Mouse (Mus musculus) adrenal gland, adult (tissue): ENCODE data around the gene Mast3.
A peak's percentile ranks its signal among the peaks of the same experiment; 100 is the strongest.

Experiments
- DNase-seq, 2 experiments: peaks; one replicate each; pipeline ENCODE4 v3.0.0; 2022 to 2023; ENCODE audit warnings: low spot score in 1 of 2; ENCODE audit not compliant: inconsistent age in 2 of 2

Mast3 gene

GRCm38 (mm10) chr8:70764026-70764425, 40.8 kb downstream of the Mast3 start:
- no peak for DNase-seq

- peak; percentile 67 to 84 for DNase-seq
These were observed 41.5 kb downstream of the Mast3 start for GRCm38 (mm10) chr8:70763354-70763753.

DNA sequence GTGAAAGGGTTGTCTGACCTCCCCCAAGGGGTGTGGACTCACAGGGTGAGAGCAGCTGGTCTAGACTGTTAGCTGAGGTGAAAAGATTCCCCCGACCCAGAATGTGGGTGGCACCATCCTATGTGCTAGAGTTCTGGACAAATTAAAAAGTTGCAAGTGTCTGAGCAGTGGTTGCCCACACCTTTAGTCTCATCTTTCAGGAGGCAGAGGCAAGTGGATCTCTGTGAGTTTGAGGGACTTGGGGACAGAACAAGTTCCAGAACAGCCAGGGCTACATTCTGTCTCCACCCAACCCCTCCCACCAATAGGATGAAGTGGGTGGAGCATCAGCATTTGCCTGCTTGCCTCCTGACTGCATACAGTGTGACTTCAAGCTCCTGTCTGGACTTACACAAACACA, 42.7 kb downstream of the Mast3 start:
- DNase-seq = peak in 1 of 2 experiments; percentile 57

- peak; percentile 97 to 98 for DNase-seq
These were observed 44.0 kb downstream of the Mast3 start, which contains the start of gene Mpv17l2 for GRCm38 (mm10) chr8:70760775-70761406. TSS of gene Mpv17l2 (minus strand) at chr8:70760946.

DNA sequence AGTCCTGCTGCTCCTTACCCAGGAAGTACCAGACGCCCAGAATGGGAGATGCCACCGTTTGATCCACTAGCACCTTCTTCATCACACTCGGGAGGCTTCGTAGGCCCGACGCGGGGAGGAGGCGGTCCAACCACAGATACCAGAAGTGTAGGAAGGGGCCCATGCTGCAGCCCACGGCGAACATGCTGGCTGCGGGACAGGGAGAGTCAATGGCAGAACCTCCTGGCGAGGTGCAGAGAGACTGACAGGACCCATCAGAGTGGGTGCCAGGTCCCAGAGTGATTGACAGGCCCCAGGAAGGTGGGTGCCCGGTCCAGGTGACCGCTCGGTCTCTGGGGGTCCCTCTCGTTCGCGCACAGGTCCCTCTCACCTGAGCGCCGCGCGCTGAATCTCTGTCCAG, 44.5 kb downstream of the Mast3 start:
- no peak for DNase-seq

DNA sequence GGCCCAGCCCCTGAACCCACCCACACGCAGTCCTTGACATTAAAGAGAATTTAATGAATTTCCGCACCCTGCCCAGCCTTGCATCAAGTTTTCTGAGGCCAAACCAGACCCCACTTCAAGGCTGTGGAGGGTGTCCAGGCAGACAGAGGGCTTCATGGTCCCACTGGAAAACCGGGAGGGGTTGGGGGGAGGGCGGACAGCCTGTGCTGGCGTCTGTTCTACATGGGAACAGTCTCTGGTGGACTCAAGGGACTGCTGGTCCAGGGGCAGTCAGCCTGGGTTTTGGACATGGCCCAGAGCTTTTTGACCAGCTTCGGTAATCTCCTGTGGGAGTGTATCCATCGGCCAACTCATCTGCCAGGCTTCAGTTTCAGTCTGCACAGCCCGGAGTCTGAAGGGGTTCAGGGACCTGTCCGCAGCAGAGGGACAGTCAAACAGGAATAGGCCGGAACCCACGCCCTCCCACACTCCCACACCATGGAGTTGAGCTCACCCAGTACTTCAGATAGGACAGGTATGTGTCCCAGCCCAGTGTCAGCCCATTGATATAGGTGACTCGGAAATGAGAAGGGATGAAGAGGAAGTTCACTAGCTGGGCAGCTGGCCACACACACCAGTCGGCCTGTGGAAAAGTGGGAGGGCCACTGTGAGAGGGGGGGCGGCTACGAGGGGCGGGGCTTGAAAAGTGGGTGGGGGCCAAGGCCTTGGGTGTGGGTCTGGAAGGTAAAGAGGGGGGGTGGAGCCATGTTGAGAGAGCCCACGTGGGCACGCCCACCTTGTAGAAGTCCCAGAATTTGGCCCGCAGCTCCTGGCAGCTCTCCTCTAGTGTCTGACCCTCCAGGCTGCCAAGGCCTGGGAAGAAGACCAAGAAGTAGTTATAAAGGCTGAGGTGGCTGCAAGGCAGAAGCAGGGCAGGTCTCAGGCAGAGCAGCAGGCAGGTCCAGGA, 46.0 kb downstream of the Mast3 start:
- peak; percentile 84 to 94 for DNase-seq

DNA sequence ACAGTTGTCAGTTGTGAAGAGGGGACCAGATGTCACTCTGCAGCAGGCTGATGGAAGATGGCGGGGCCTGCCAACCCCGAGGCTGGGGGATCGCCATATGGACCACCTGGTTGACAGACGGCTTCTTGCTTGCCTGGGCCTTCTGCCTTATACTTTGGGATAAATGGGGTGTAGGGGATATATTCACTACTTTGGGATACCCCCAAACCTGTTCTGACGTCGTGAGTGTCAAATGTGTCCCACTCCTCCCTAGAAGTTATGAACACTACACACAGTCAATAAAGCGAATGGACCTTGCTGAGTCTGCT, 46.6 kb downstream of the Mast3 start:
- no peak for DNase-seq

- peak; percentile 66 to 85 for DNase-seq
These were observed 47.1 kb downstream of the Mast3 start for GRCm38 (mm10) chr8:70757523-70758307.

GRCm38 (mm10) chr8:70756476-70757040, 48.3 kb downstream of the Mast3 start:
- peak in 1 of 2 experiments; percentile 64 for DNase-seq

DNA sequence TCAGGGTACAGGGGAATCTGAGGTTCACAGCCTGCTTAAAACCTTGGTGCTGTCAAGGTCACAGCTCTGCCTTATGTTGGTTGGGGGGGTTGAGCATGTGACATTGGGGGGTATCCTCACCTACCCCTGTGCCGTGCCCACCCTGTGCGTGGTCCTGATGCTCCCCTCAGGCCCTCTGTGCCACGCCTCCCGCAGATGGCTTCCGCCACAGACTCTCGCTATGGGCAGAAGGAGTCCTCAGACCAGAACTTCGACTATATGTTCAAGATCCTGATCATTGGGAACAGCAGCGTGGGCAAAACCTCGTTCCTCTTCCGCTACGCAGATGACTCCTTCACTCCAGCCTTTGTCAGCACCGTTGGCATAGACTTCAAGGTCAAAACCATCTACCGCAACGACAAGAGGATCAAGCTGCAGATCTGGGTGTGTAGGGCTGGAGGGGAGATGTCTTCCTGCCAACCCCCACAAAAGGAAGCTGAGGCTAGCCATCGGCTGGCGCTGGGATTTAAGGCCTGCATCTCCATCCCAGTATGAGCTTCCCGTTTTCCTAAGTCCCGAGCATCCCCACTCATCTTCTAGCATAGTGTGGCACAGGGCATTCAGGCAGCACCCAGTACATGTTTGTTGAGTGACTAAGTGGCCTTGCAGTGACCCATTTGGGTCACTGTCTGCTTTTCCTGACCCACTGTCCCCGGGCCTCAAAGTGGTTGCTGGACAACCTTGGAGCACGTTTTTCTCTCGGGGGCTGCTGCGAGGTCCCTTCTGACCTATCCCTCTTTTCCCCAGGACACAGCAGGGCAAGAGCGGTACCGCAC, 49.0 kb downstream of the Mast3 start:
- DNase-seq = peak; percentile 69 to 89

- peak; percentile 83 to 90 for DNase-seq
These were observed 49.8 kb downstream of the Mast3 start for GRCm38 (mm10) chr8:70754871-70755660.

DNA sequence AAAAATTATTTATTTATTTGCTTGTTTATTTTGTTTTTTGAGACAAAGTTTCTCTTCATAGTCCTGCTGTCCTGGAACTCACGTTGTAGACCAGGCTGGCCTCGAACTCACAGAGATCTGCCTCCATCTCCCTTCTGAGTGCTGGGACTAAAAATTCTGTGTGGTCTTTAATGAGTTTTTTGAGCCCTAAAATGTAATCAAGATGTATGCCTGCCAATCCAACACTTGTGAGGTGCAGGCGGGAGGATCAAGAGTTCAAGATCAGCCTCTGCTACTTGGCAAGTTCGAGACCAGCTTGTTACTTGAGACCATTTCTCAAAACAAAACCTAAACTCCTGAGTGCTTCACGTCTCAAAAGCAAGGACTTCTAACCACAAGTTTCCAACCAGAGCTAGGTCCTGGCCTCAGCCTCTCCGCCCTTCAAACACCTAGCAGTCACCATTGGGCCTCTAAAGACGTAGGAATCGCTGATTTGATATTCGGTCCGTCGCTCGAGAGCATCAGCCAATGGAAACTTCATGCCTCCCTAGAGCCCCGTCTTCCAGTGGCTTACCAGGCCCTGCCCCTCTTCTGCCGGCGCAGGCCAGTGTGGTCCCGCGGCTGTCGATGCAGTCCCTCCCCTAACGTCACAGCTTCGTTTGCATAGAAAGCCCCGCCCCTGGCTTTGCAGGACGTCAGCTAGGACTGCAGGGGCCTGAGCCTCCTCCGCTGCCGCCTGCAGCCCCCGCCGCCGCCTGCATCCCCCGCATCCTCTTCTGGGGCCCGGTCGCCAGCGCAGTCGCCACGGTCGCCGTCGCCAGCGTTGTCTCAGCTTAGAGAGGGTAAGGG, 50.6 kb downstream of the Mast3 start, which contains the start of gene Rab3a:
Gene Rab3a (plus strand): TSS at position 637 of the 828 bp plus-strand sequence.
- peak; percentile 99 for DNase-seq

- DNase-seq = peak; percentile 84 to 90
These were observed 51.7 kb downstream of the Mast3 start for GRCm38 (mm10) chr8:70753151-70753550.

DNA sequence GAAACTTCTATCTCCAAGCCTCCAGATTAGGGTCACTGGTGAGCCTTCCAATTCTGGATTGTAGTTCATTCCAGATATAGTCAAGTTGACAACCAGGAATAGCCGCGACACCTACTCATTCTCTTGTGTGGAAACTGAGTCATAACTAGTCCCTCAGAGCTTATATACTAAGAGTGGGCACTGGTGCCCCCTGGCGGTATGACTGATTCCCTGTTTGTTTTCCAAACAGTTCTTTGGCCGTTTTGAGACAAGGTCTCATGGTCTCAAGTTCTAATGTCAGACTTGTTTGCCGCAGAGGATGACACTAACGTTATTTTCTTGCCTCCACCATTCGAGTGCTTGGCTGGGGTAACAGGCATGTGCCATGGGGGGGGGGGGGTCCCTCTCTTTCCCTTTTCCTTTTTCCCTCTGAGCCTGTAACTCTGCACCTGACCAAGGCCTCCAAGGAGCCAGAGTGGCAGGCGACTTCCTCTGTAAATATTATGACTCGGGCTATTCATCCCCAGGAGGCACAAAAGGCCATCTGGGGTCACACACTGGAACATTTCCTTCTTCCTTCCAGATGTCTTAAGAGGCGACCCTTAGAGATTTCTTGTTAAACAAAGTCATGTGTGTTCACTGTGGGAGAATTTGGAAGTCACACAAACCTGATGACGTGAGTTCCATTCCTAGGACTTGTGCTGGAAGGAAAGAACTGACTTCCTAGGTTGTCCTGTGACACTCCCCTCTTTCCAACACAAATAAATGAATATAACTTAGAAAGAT, 52.7 kb downstream of the Mast3 start:
- DNase-seq = peak; percentile 78 to 93

DNA sequence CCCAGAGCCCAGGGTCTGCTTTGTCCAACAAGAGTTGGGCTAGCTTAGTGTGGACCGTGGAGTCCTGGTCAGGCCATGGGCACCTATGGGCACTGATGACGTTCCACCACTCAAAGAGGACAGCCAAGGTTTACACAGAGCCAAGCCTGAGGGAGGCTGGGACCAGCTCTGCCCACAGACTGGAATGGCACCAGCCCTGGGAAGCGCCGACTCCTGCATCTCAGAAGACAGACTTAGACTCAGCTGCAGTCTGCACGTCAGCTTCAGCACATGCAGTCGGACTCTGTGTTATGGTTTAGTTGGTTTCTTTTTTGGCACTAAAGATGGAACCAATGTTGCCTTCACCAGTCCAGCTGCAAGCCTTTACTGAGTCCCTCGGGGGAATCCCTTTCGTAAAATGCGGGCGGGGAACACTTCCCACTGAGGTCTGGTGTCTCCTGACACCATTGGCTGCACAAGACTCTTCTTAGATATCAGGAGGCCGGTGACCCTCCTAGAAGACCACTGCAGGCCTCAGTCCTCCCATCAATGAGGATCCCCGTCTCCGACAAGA, 54.6 kb downstream of the Mast3 start:
- peak in 1 of 2 experiments; percentile 30 for DNase-seq

GRCm38 (mm10) chr8:70749097-70749674, 55.7 kb downstream of the Mast3 start:
- peak; percentile 16 to 33 for DNase-seq
